Mouse (Mus musculus) neural tube, embryonic 14.5 days (tissue): ENCODE measurements around the gene Odf2l. TPM values are rescaled to one million over a fixed set of nuclear protein-coding genes. Genes with fewer than 3 reads are reported as not detected.
A peak's percentile ranks its signal among the peaks of the same experiment; 100 is the strongest.

Experiments used
- ATAC-seq: fragments of 200-750 bp; cut with Nextera tagmentation; 2 replicates; pipeline ENCODE4 v1.8.0; 2017; ENCODE audit warnings: low read depth, mild to moderate bottlenecking, moderate TSS enrichment, moderate library complexity
- H3K27ac ChIP-seq: fragments of 300-500 bp; sonication (generic); 2 replicates; pipeline ENCODE4 v1.5.1; 2014; ENCODE audit warnings: low read depth, mild to moderate bottlenecking, control low read depth, low read length, moderate library complexity, mixed read lengths
- H3K27me3 ChIP-seq: fragments of 300-500 bp; sonication (generic); 2 replicates; pipeline ENCODE4 v1.6.1; 2014; ENCODE audit warnings: low read length; ENCODE audit not compliant: control insufficient read depth, insufficient read depth
- H3K36me3 ChIP-seq: fragments of 300-500 bp; sonication (generic); 2 replicates; pipeline ENCODE4 v1.6.1; 2014; ENCODE audit warnings: low read length, mixed read lengths; ENCODE audit not compliant: control insufficient read depth, insufficient read depth
- H3K4me1 ChIP-seq: fragments of 300-500 bp; sonication (generic); 2 replicates; pipeline ENCODE4 v1.6.1; 2014; ENCODE audit warnings: low read length; ENCODE audit not compliant: control insufficient read depth, insufficient read depth
- H3K4me2 ChIP-seq: fragments of 300-500 bp; sonication (generic); 2 replicates; pipeline ENCODE4 v1.6.1; 2014; ENCODE audit warnings: mild to moderate bottlenecking, low read depth, low read length, control low read depth
- H3K4me3 ChIP-seq: fragments of 300-500 bp; sonication (generic); 2 replicates; pipeline ENCODE4 v1.5.1; 2014; ENCODE audit warnings: low read depth, low read length, control low read depth, mixed read lengths
- H3K9ac ChIP-seq: fragments of 300-500 bp; sonication (generic); replicated peaks from 2 replicates; pipeline ENCODE4 v1.6.1; 2014; ENCODE audit warnings: low read depth, mild to moderate bottlenecking, control low read depth, low read length, mixed read lengths
- H3K9me3 ChIP-seq: fragments of 300-500 bp; sonication (generic); 2 replicates; pipeline ENCODE4 v1.6.1; 2016; ENCODE audit warnings: low read length; ENCODE audit not compliant: control insufficient read depth
- WGBS: fragments of 180-500 bp; shearing (Covaris S2); extraction: QIAGEN DNeasy Blood & Tissue Kit; methylation state at CpG from one replicate; pipeline ENCODE4 v1.1.7; 2014; 5-methylcytosine and 5-hydroxymethylcytosine counted together
- polyA plus RNA-seq: library from polyadenylated mRNA; unstranded; fragments of >200 nt; fragmentation: Nextera tagmentation; extraction: Ambion mirVana; gene quantifications from 2 replicates; pipeline ENCODE4 v1.2.1, GENCODE M21; 2014

The Odf2l gene
- polyA plus RNA-seq, 1 experiment from 2014 or later: 14.5 TPM

- no peak overlapping the region for H3K4me3 ChIP-seq
- H3K27ac ChIP-seq: no peak overlapping the region
- no peaks in the 10 kb centered on the region for H3K9me3 ChIP-seq
- H3K4me1 ChIP-seq: no peaks in the 10 kb centered on the region
- H3K36me3 ChIP-seq: 0 out of 2 replicates have a peak, but pooled peaks cover 4% of the 10 kb centered on the region
- H3K9ac ChIP-seq: no peak overlapping the region
- H3K27me3 ChIP-seq: no peaks in the 10 kb centered on the region
- ATAC-seq: no peak
- 92% methylated on average over 7 of the region's 7 CpGs for WGBS
- H3K4me2 ChIP-seq: no peak overlapping the region
Observed at GRCm38 (mm10) chr3:145151092-145151491, 32.7 kb downstream of the Odf2l start.

GRCm38 (mm10) chr3:145151933-145152332 is 33.5 kb downstream of the Odf2l start:
- ATAC-seq: 0 out of 2 replicates have a peak, but pooled peaks have one; percentile 44
- no peak overlapping the region for H3K27ac ChIP-seq
- H3K4me2 ChIP-seq: no peak overlapping the region
- H3K4me3 ChIP-seq: no peak overlapping the region
- no peaks in the 10 kb centered on the region for H3K4me1 ChIP-seq
- H3K27me3 ChIP-seq: no peaks in the 10 kb centered on the region
- 56% methylated on average over 7 of the region's 7 CpGs for WGBS
- no peak overlapping the region for H3K9ac ChIP-seq
- H3K36me3 ChIP-seq: 0 out of 2 replicates have a peak, but pooled peaks cover 4% of the 10 kb centered on the region
- H3K9me3 ChIP-seq: no peaks in the 10 kb centered on the region

GRCm38 (mm10) chr3:145156883-145157282 is 38.5 kb downstream of the Odf2l start:
- Histone ChIP-seq H3K4me1 (no peaks in the 10 kb centered on the region), H3K27me3 (no peaks in the 10 kb centered on the region), H3K27ac (no peak overlapping the region), H3K9me3 (no peaks in the 10 kb centered on the region), H3K4me2 (no peak overlapping the region), H3K4me3 (no peak overlapping the region), H3K9ac (no peak overlapping the region), H3K36me3 (0 out of 2 replicates have a peak, but pooled peaks cover 4% of the 10 kb centered on the region)
- WGBS: 92% methylated on average over 6 of the region's 6 CpGs
- no peak for ATAC-seq

GRCm38 (mm10) chr3:145158441-145158840 is 40.1 kb downstream of the Odf2l start:
- Histone ChIP-seq H3K27ac (no peak overlapping the region), H3K4me2 (no peak overlapping the region), H3K9me3 (no peaks in the 10 kb centered on the region), H3K9ac (no peak overlapping the region), H3K4me3 (no peak overlapping the region), H3K36me3 (0 out of 2 replicates have a peak, but pooled peaks cover 4% of the 10 kb centered on the region), H3K27me3 (no peaks in the 10 kb centered on the region), H3K4me1 (no peaks in the 10 kb centered on the region)
- no peak for ATAC-seq
- 87% methylated on average over 3 of the region's 3 CpGs for WGBS

- WGBS: 93% methylated on average over 11 of the region's 11 CpGs
- no peaks in the 10 kb centered on the region for H3K36me3 ChIP-seq
- H3K27ac ChIP-seq: no peak overlapping the region
- no peaks in the 10 kb centered on the region for H3K4me1 ChIP-seq
- no peak overlapping the region for H3K4me3 ChIP-seq
- H3K9ac ChIP-seq: no peak overlapping the region
- H3K4me2 ChIP-seq: no peak overlapping the region
- no peaks in the 10 kb centered on the region for H3K27me3 ChIP-seq
- ATAC-seq: no peak
- no peaks in the 10 kb centered on the region for H3K9me3 ChIP-seq
Observed at GRCm38 (mm10) chr3:145166741-145167140, 48.4 kb downstream of the Odf2l start.

- no peak for ATAC-seq
- Histone ChIP-seq H3K4me1 (no peaks in the 10 kb centered on the region), H3K9me3 (no peaks in the 10 kb centered on the region), H3K9ac (no peak overlapping the region), H3K4me3 (no peak overlapping the region), H3K4me2 (no peak overlapping the region), H3K27ac (no peak overlapping the region), H3K27me3 (no peaks in the 10 kb centered on the region), H3K36me3 (no peaks in the 10 kb centered on the region)
- WGBS: 83% methylated on average over 5 of the region's 5 CpGs
Observed at GRCm38 (mm10) chr3:145167766-145168165, 49.4 kb downstream of the Odf2l start.

- Histone ChIP-seq H3K9ac (no peak overlapping the region), H3K27ac (no peak overlapping the region), H3K4me1 (no peaks in the 10 kb centered on the region), H3K4me3 (no peak overlapping the region), H3K36me3 (no peaks in the 10 kb centered on the region), H3K4me2 (no peak overlapping the region), H3K9me3 (no peaks in the 10 kb centered on the region), H3K27me3 (no peaks in the 10 kb centered on the region)
- 71% methylated on average over 13 of the region's 13 CpGs for WGBS
- ATAC-seq: no peak
Observed at GRCm38 (mm10) chr3:145168844-145169696, 50.7 kb downstream of the Odf2l start.

GRCm38 (mm10) chr3:145170028-145170427 is 51.6 kb downstream of the Odf2l start:
- Histone ChIP-seq H3K36me3 (no peaks in the 10 kb centered on the region), H3K27me3 (no peaks in the 10 kb centered on the region), H3K4me3 (no peak overlapping the region), H3K9ac (no peak overlapping the region), H3K4me2 (no peak overlapping the region), H3K4me1 (no peaks in the 10 kb centered on the region), H3K9me3 (no peaks in the 10 kb centered on the region), H3K27ac (no peak overlapping the region)
- 94% methylated on average over 4 of the region's 4 CpGs for WGBS
- no peak for ATAC-seq

GRCm38 (mm10) chr3:145170604-145171389 is 52.4 kb downstream of the Odf2l start:
- no peak overlapping the region for H3K4me2 ChIP-seq
- H3K27me3 ChIP-seq: no peaks in the 10 kb centered on the region
- H3K4me1 ChIP-seq: no peaks in the 10 kb centered on the region
- H3K9ac ChIP-seq: no peak overlapping the region
- no peaks in the 10 kb centered on the region for H3K36me3 ChIP-seq
- H3K9me3 ChIP-seq: no peaks in the 10 kb centered on the region
- no peak for ATAC-seq
- WGBS: 91% methylated on average over 6 of the region's 6 CpGs
- H3K4me3 ChIP-seq: no peak overlapping the region
- H3K27ac ChIP-seq: no peak overlapping the region
